Mouse (Mus musculus) forebrain, embryonic 13.5 days (tissue): ENCODE results near the gene Tuba8. TPM values are rescaled to one million over a fixed set of nuclear protein-coding genes. Genes with fewer than 3 reads are reported as not detected.

ENCODE experiments used
- ATAC-seq: fragments of 200-750 bp; cut with Nextera tagmentation; 2 replicates; pipeline ENCODE4 v1.8.0; 2017
- H3K27ac ChIP-seq: fragments of 300-500 bp; sonication (generic); 2 replicates; pipeline ENCODE4 v1.5.1; 2015; ENCODE audit warnings: inconsistent platforms, mild to moderate bottlenecking, moderate library complexity
- H3K27me3 ChIP-seq: fragments of 300-500 bp; sonication (generic); 2 replicates; pipeline ENCODE4 v1.6.1; 2015; ENCODE audit warnings: mild to moderate bottlenecking, inconsistent platforms
- H3K36me3 ChIP-seq: fragments of 300-500 bp; sonication (generic); 2 replicates; pipeline ENCODE4 v1.6.1; 2015; ENCODE audit warnings: mild to moderate bottlenecking, inconsistent platforms; ENCODE audit not compliant: poor library complexity, severe bottlenecking
- H3K4me1 ChIP-seq: fragments of 300-500 bp; sonication (generic); 2 replicates; pipeline ENCODE4 v1.6.1; 2015; ENCODE audit warnings: inconsistent platforms
- H3K4me2 ChIP-seq: fragments of 300-500 bp; sonication (generic); 2 replicates; pipeline ENCODE4 v1.6.1; 2015; ENCODE audit warnings: inconsistent platforms, mild to moderate bottlenecking, moderate library complexity
- H3K4me3 ChIP-seq: fragments of 300-500 bp; sonication (generic); 2 replicates; pipeline ENCODE4 v1.5.1; 2015; ENCODE audit warnings: mild to moderate bottlenecking, inconsistent platforms
- H3K9ac ChIP-seq: fragments of 300-500 bp; sonication (generic); 2 replicates; pipeline ENCODE4 v1.6.1; 2015; ENCODE audit warnings: mild to moderate bottlenecking, inconsistent platforms
- H3K9me3 ChIP-seq: fragments of 300-500 bp; sonication (generic); replicated peaks from 2 replicates; pipeline ENCODE4 v1.6.1; 2016; ENCODE audit warnings: inconsistent platforms
- WGBS: fragments of 180-500 bp; shearing (Covaris S2); methylation state at CpG from one replicate; pipeline ENCODE4 v1.1.7; 2015; 5-methylcytosine and 5-hydroxymethylcytosine counted together
- polyA plus RNA-seq: library from polyadenylated mRNA; unstranded; fragments of >200 nt; fragmentation: Nextera tagmentation; extraction: Ambion mirVana; gene quantifications from 2 replicates; pipeline ENCODE4 v1.2.1, GENCODE M21; 2015

Gene Tuba8
- polyA plus RNA-seq, 1 experiment from 2014 or later, result not detected

GRCm38 (mm10) chr6:121245127-121246036 is 34.9 kb downstream of the Tuba8 start, which contains the start of gene Usp18:
TSS of gene Usp18 (plus strand) at chr6:121245906.
- peaks cover 2% of the 10 kb centered on the region; the same call in 1 of the 2 replicates for H3K27me3 ChIP-seq
- 0 out of 2 replicates have a peak, but pooled peaks cover 7% of the 10 kb centered on the region for H3K4me1 ChIP-seq
- H3K4me2 ChIP-seq, result peak within 1 kb of the TSS; percentile 73
- H3K27ac ChIP-seq, result no peak within 1 kb of the TSS
- H3K4me3 ChIP-seq, result peak within 1 kb of the TSS; percentile 59
- no peaks in the 10 kb centered on the region for H3K9me3 ChIP-seq
- H3K9ac ChIP-seq, result peak within 1 kb of the TSS; percentile 68
- no peaks in the 10 kb centered on the region for H3K36me3 ChIP-seq
- 10% methylated on average over 35 of the region's 35 CpGs for WGBS
- peak; percentile 96 for ATAC-seq

GRCm38 (mm10) chr6:121246037-121246361 is 35.5 kb downstream of the Tuba8 start:
- Histone ChIP-seq H3K4me2 (peak overlapping the region; percentile 73), H3K9me3 (no peaks in the 10 kb centered on the region), H3K9ac (peak overlapping the region; percentile 68), H3K4me3 (peak overlapping the region; percentile 59), H3K27me3 (peaks cover 2% of the 10 kb centered on the region; the same call in 1 of the 2 replicates), H3K27ac (no peak overlapping the region), H3K36me3 (no peaks in the 10 kb centered on the region), H3K4me1 (0 out of 2 replicates have a peak, but pooled peaks cover 7% of the 10 kb centered on the region)
- ATAC-seq, result peak; percentile 41; the same call in 1 of the 2 replicates
- 12% methylated on average over 4 of the region's 4 CpGs for WGBS

GRCm38 (mm10) chr6:121250406-121250805 is 39.9 kb downstream of the Tuba8 start:
- Histone ChIP-seq H3K4me1 (0 out of 2 replicates have a peak, but pooled peaks cover 4% of the 10 kb centered on the region), H3K9me3 (no peaks in the 10 kb centered on the region), H3K4me2 (no peak overlapping the region), H3K27ac (no peak overlapping the region), H3K4me3 (no peak overlapping the region), H3K27me3 (no peaks in the 10 kb centered on the region), H3K36me3 (no peaks in the 10 kb centered on the region), H3K9ac (no peak overlapping the region)
- WGBS, result 58% methylated on average over 1 of the region's 1 CpGs
- no peak for ATAC-seq

DNA sequence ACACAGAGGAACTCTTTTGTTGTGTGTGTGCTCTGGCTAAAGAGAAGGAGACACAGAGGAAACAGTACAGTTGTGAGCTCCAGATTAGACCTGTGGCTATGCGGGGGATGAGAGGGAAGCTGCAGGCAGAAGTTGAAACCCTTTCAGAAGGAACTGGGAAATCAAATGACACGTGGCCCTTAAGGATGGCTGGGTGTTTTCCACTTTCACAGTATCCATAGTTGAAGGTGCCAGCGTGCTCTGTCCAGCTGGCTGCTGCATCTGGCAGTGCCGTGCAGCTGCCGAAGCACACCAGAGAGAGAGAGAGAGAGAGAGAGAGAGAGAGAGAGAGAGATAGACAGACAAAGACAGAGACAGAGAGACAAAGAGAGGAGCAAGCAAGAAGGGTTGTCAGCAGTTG is 40.8 kb downstream of the Tuba8 start:
- ATAC-seq, result no peak
- no peak overlapping the region for H3K9ac ChIP-seq
- H3K4me1 ChIP-seq, result no peaks in the 10 kb centered on the region
- H3K36me3 ChIP-seq, result no peaks in the 10 kb centered on the region
- no peaks in the 10 kb centered on the region for H3K27me3 ChIP-seq
- H3K4me3 ChIP-seq, result no peak overlapping the region
- 55% methylated on average over 5 of the region's 5 CpGs for WGBS
- no peak overlapping the region for H3K4me2 ChIP-seq
- no peaks in the 10 kb centered on the region for H3K9me3 ChIP-seq
- H3K27ac ChIP-seq, result no peak overlapping the region

DNA sequence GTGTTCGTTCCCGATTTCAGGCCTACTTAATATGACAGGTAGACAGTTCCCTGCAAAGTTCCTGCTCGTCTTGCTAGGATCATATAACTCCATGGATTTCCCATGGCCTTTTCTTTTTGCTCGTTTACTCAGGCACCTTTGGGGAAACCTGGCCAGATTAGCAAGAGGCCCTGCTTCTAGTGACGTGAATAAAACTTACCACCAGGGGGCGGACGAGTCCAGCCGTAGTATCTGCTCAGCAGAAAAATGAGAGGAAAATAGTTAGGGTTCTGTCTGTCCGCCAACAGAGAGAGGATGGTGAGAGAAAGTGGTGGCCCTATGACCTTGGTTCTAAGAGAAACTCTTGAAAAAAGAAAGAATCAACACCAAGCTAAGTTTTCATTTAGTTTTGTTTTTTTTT is 50.1 kb downstream of the Tuba8 start:
- WGBS, result 36% methylated on average over 9 of the region's 9 CpGs
- H3K4me3 ChIP-seq, result no peak overlapping the region
- H3K27me3 ChIP-seq, result no peaks in the 10 kb centered on the region
- H3K36me3 ChIP-seq, result no peaks in the 10 kb centered on the region
- no peaks in the 10 kb centered on the region; the same call in 1 of the 2 replicates for H3K9me3 ChIP-seq
- H3K4me1 ChIP-seq, result no peaks in the 10 kb centered on the region
- ATAC-seq, result 0 out of 2 replicates have a peak, but pooled peaks have one; percentile 27
- H3K4me2 ChIP-seq, result no peak overlapping the region
- H3K9ac ChIP-seq, result no peak overlapping the region
- no peak overlapping the region for H3K27ac ChIP-seq

- Histone ChIP-seq H3K27me3 (no peaks in the 10 kb centered on the region), H3K9me3 (no peaks in the 10 kb centered on the region; the same call in 1 of the 2 replicates), H3K27ac (no peak overlapping the region), H3K4me3 (no peak overlapping the region), H3K4me2 (no peak overlapping the region), H3K36me3 (no peaks in the 10 kb centered on the region), H3K9ac (no peak overlapping the region), H3K4me1 (no peaks in the 10 kb centered on the region)
- WGBS, result 88% methylated on average over 8 of the region's 8 CpGs
- no peak for ATAC-seq
Observed at GRCm38 (mm10) chr6:121261233-121261632, 50.7 kb downstream of the Tuba8 start.

- no peak overlapping the region for H3K9ac ChIP-seq
- no peaks in the 10 kb centered on the region for H3K36me3 ChIP-seq
- no peak overlapping the region for H3K4me2 ChIP-seq
- 95% methylated on average over 10 of the region's 10 CpGs for WGBS
- no peaks in the 10 kb centered on the region for H3K27me3 ChIP-seq
- H3K4me1 ChIP-seq, result no peaks in the 10 kb centered on the region
- no peak overlapping the region for H3K27ac ChIP-seq
- no peaks in the 10 kb centered on the region; the same call in 1 of the 2 replicates for H3K9me3 ChIP-seq
- no peak for ATAC-seq
- no peak overlapping the region for H3K4me3 ChIP-seq
Observed at GRCm38 (mm10) chr6:121262004-121262403, 51.5 kb downstream of the Tuba8 start.

- H3K9ac ChIP-seq, result no peak overlapping the region
- H3K9me3 ChIP-seq, result no peaks in the 10 kb centered on the region; the same call in 1 of the 2 replicates
- no peak for ATAC-seq
- no peaks in the 10 kb centered on the region for H3K36me3 ChIP-seq
- H3K4me1 ChIP-seq, result no peaks in the 10 kb centered on the region
- no peak overlapping the region for H3K4me2 ChIP-seq
- H3K27ac ChIP-seq, result no peak overlapping the region
- no peak overlapping the region for H3K4me3 ChIP-seq
- no peaks in the 10 kb centered on the region for H3K27me3 ChIP-seq
- WGBS, result 93% methylated on average over 11 of the region's 11 CpGs
Observed at GRCm38 (mm10) chr6:121262496-121262895, 52.0 kb downstream of the Tuba8 start.

DNA sequence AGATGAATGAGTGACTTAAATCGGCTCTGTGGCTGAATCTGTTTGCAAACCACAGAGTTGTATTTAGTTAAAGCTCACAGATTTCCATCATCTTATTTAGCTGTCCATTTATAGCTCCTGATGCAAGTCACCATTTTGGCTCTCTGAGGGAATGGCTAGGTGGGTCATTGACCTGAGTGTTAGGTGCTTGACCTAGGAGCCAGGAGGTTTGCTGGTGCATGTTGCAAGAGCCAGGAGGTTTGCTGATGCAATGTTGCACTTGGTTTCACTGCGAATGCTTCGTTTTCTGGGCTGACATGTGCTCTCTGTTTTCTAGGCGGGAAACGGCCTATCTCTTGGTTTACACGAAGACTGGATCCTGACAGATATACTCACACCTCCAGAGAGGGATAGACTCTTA is 59.7 kb downstream of the Tuba8 start:
- H3K27ac ChIP-seq, result no peak overlapping the region
- no peaks in the 10 kb centered on the region for H3K9me3 ChIP-seq
- H3K4me2 ChIP-seq, result no peak overlapping the region
- 81% methylated on average over 6 of the region's 6 CpGs for WGBS
- H3K36me3 ChIP-seq, result no peaks in the 10 kb centered on the region
- no peak overlapping the region for H3K9ac ChIP-seq
- no peak overlapping the region for H3K4me3 ChIP-seq
- H3K27me3 ChIP-seq, result no peaks in the 10 kb centered on the region
- no peak for ATAC-seq
- no peaks in the 10 kb centered on the region for H3K4me1 ChIP-seq

DNA sequence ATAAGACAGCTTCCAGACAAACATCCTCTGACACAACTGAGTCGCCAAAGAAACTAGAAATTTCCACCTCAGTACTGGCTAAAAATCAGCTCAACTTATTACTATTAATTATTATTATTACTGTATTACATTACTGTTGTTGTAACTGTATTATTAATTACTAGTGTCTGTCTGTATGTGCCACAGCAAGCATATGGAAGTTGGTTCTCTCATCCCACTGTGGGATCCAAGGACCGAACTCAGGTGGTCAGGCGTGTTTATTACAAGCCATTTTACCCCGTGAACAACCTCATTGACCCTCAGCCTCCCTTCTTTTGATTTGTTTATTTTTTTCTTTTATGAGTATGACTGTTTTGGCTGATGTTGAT is 61.2 kb downstream of the Tuba8 start:
- 12% methylated on average over 4 of the region's 4 CpGs for WGBS
- H3K4me3 ChIP-seq, result no peak overlapping the region
- peak overlapping the region; percentile 67; the same call in 1 of the 2 replicates for H3K4me2 ChIP-seq
- H3K4me1 ChIP-seq, result no peaks in the 10 kb centered on the region
- H3K36me3 ChIP-seq, result no peaks in the 10 kb centered on the region
- no peak overlapping the region for H3K27ac ChIP-seq
- no peaks in the 10 kb centered on the region for H3K27me3 ChIP-seq
- peak; percentile 50; the same call in 1 of the 2 replicates for ATAC-seq
- H3K9ac ChIP-seq, result no peak overlapping the region
- no peaks in the 10 kb centered on the region for H3K9me3 ChIP-seq

- no peaks in the 10 kb centered on the region for H3K27me3 ChIP-seq
- H3K4me3 ChIP-seq, result peak overlapping the region; percentile 39
- no peaks in the 10 kb centered on the region for H3K9me3 ChIP-seq
- peak overlapping the region; percentile 67 for H3K4me2 ChIP-seq
- no peaks in the 10 kb centered on the region for H3K36me3 ChIP-seq
- ATAC-seq, result peak; percentile 91
- H3K4me1 ChIP-seq, result no peaks in the 10 kb centered on the region
- peak overlapping the region; percentile 69 for H3K27ac ChIP-seq
- no peak overlapping the region for H3K9ac ChIP-seq
- WGBS, result 15% methylated on average over 17 of the region's 17 CpGs
Observed at GRCm38 (mm10) chr6:121272075-121272800, 61.7 kb downstream of the Tuba8 start.

GRCm38 (mm10) chr6:121274356-121274755 is 63.9 kb downstream of the Tuba8 start:
- no peak overlapping the region for H3K4me3 ChIP-seq
- no peaks in the 10 kb centered on the region for H3K36me3 ChIP-seq
- no peak overlapping the region for H3K9ac ChIP-seq
- no peak for ATAC-seq
- no peak overlapping the region for H3K27ac ChIP-seq
- H3K27me3 ChIP-seq, result no peaks in the 10 kb centered on the region
- H3K9me3 ChIP-seq, result no peaks in the 10 kb centered on the region
- no peaks in the 10 kb centered on the region for H3K4me1 ChIP-seq
- no peak overlapping the region for H3K4me2 ChIP-seq
- WGBS, result 79% methylated on average over 3 of the region's 3 CpGs
